Mouse (Mus musculus): ENCODE measurements around the gene Stpg1. TPM values are rescaled to one million over a fixed set of nuclear protein-coding genes. Genes with fewer than 3 reads are reported as not detected.
A peak's percentile ranks its signal among the peaks of the same experiment; 100 is the strongest.

The Stpg1 gene
- total RNA-seq, 1 experiment from 2014 or later, result 0.19 TPM

GRCm38 (mm10) chr4:135549323-135549722 is 54.7 kb downstream of the Stpg1 start:
- no peak for DNase-seq

DNA sequence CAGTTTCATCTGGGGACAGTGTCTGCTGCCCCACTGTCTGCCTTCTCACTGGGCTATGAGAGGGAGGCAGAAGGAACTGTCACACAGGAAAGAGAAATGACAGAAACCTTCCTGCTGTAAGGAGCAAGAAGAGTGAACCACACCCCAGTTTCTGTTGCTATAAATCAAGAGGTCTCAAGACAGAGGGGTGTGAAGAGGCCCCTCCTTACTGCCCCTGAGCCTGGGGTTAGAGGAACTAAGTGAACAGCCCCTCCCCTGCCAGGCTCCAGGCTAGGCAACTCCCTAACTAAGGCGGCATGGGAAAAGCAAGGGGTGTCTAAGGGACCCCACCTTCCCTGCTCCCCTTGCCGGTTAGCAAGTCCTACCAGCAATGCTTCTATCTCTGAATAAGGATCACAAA is 69.2 kb downstream of the Stpg1 start:
- no peak for DNase-seq

- DNase-seq, result peak; percentile 76
These were observed 70.8 kb downstream of the Stpg1 start for GRCm38 (mm10) chr4:135565400-135565799.

DNA sequence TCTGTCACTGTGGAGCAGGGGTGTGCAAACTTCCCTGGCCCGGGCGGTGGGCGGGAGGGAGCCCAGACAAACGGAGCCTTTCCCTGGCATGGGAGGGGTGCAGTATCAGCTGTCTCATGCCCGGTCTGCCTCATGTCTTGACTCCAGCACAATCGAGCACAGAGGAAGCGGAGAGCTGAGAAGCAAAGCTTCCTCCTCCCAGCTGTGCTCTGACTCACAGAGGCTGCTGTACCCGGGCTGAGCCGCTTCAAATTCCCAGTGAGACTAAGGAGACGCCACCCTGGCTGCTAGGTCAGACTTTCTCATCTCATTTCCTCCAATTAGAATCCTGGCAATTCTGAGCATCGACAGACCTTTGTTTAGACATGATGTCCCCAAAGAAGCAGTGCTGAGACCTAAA is 72.5 kb downstream of the Stpg1 start:
- DNase-seq, result no peak

DNA sequence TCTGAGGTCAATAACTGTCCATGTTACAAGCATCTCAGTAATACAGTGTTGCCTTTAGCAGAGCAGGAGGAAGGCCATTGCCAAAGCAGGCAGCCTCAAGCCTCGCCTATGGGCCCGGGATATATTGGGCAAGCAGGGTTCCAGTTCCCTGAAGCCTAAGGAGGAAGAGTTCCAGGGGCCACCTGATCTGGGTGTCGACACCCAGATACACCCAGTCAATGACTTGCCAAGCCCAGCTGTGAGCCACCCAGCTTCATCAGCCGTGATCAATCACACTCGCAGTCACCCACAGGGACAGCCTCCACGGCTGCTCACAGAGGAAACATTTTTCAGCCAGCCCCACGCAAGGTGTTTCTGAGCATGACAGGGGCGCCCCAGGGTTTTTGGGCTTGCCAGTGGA is 72.9 kb downstream of the Stpg1 start:
- no peak for DNase-seq

DNA sequence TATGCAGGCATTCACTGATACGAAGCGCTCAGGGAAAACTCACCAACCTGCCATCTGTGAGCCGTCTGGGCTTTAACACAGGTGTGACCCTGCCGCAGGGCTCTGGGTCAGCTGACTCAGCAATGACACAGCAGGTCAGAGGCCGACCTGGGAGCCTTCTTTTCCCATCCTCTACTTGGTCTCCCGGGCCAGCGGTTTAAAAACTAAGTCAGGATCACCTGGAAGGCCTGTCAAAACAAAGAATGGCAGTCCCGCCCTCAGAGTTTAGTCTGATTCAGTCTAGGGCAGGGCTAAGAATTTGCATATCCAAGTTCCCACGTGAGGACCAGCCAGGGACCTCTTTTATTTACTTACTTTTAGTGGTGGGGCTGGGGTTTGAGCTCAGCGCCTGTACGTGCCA is 74.6 kb downstream of the Stpg1 start:
- DNase-seq, result no peak

DNA sequence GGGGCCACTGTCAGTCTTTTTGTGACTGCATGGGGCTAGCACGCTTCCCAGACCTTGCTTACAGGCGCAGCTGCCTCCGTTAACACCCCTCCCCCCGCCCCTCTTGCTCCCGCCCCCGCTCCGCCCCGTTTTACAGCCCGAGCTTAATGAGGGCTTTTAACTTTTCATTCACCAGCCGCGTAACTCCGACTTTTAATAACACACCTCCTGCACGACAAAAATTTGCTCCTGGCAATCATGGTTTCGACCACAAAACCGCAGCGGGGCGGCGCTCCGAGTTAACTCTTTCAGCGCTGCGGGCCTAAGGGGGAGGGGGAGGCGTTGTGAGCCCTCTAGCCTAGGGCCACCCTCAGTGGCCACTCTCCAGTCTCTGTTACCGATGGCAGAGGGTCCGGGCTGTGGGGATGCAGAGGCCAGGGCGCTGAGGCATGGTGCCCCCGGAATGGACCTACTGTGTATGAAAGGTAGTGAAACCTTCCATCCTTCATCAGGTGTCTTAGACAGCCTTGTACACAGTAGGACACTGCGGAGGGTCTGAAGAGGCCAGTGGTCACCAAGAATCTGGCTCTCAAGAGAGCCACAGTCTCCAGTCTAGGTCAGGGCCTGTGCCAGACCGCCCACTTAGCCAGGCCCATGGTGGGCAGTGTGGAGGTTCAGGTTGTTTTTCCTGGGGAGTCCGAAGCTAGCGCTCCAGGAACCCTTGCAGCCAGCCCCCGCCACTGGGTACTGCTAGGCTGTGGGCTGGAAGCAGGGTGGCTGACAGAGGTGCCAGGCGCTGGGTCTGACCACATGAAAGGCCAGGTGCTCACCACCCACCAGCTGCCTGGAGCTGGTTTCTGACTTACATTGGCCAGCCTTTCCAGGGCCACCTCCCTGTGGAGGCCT is 75.8 kb downstream of the Stpg1 start:
- peak; percentile 61 for DNase-seq

GRCm38 (mm10) chr4:135571037-135571550 is 76.5 kb downstream of the Stpg1 start:
- DNase-seq, result no peak

- DNase-seq, result no peak
These were observed 77.7 kb downstream of the Stpg1 start for GRCm38 (mm10) chr4:135572276-135572675.

GRCm38 (mm10) chr4:135573251-135573808 is 78.7 kb downstream of the Stpg1 start, which contains the start of gene Grhl3:
TSS of gene Grhl3 (minus strand) at chr4:135573630.
- peak; percentile 46 for DNase-seq

GRCm38 (mm10) chr4:135575365-135576140 is 81.0 kb downstream of the Stpg1 start:
- peak; percentile 74 for DNase-seq

- DNase-seq, result no peak
These were observed 83.9 kb downstream of the Stpg1 start for GRCm38 (mm10) chr4:135578490-135578889.

DNA sequence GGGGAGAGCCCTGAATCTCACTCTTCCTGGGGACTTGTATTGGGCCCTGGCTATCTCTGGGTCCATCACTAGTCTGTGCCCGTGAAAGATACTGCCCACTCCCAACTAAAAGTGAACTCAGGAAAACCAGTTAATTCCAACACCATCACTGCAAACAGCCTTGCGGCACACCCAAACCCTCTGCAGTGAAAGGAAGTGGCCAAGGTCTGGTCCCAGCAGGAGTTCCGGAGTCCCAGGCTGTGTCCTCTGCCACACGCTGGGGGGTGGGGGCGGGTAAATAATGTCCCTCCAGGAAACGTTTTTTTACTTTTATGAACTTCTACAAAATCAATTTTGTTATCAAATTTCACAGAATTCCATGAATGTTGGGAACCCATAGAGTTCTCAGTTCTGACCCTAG is 85.1 kb downstream of the Stpg1 start:
- DNase-seq, result no peak

GRCm38 (mm10) chr4:135581222-135581910 is 86.8 kb downstream of the Stpg1 start:
- no peak for DNase-seq

- no peak for DNase-seq
These were observed 90.2 kb downstream of the Stpg1 start for GRCm38 (mm10) chr4:135584838-135585237.

Small RNA genes lying within 50 kb of the gene (microRNA-seq; reads per million reads assigned to microRNA genes)
- 0 reads per million in 2 experiments for gene Gm25317

Other genes starting within 250 kb of the Stpg1 start
- 95.7 and 116 TPM in 2 replicates for gene Clic4, start 222.0 kb upstream of the Stpg1 start, total RNA-seq (2021)
- 120 and 136 TPM in 2 replicates for gene Srrm1, start 141.5 kb upstream of the Stpg1 start, total RNA-seq (2021)
- gene Ncmap, start 96.6 kb upstream of the Stpg1 start, total RNA-seq (2021), result 1.2 TPM in 1 of 2 replicates, not detected in the other
- 15.8 and 16.4 TPM in 2 replicates for gene Rcan3, start 60.9 kb upstream of the Stpg1 start, total RNA-seq (2021)
- 15.5 and 15.8 TPM in 2 replicates for gene Nipal3, start 248 bp downstream of the Stpg1 start, total RNA-seq (2021)
- 0.23 and 0.37 TPM in 2 replicates for gene Grhl3, start 78.8 kb downstream of the Stpg1 start, total RNA-seq (2021)
- gene Ifnlr1, start 191.5 kb downstream of the Stpg1 start, total RNA-seq (2021), result 0.30 and 0.60 TPM in 2 replicates
- gene Il22ra1, start 233.4 kb downstream of the Stpg1 start, total RNA-seq (2021), result 0.67 and 0.75 TPM in 2 replicates